Mouse (Mus musculus) forebrain, embryonic 10.5 days (tissue): ENCODE results near the gene Rwdd4a. TPM values are rescaled to one million over a fixed set of nuclear protein-coding genes. Genes with fewer than 3 reads are reported as not detected.

ENCODE experiments used
- microRNA-seq: library from miRNA; unstranded; fragments of <30 nt; microRNA quantifications from one replicate; pipeline ENCODE4, GENCODE M21; 2017
- polyA plus RNA-seq: library from polyadenylated mRNA; unstranded; fragments of >200 nt; fragmentation: Nextera tagmentation; extraction: Ambion mirVana; gene quantifications from 2 replicates; pipeline ENCODE4 v1.2.1, GENCODE M21; 2016

Rwdd4a gene
- polyA plus RNA-seq, 1 experiment from 2014 or later: 54.0 TPM

Small RNA genes lying within 50 kb of the gene (microRNA-seq; reads per million reads assigned to microRNA genes)
- not detected for gene Gm27409

Other genes with a start within 250 kb of the Rwdd4a start
- gene Stox2, start 87.3 kb upstream of the Rwdd4a start, polyA plus RNA-seq: 20.0 and 25.1 TPM in 2 replicates
- 35.5 and 36.0 TPM in 2 replicates for gene Trappc11, start 194 bp upstream of the Rwdd4a start, polyA plus RNA-seq
- 10.9 and 13.5 TPM in 2 replicates for gene Ing2, start 141.9 kb downstream of the Rwdd4a start, polyA plus RNA-seq
- gene Cdkn2aip, start 180.3 kb downstream of the Rwdd4a start, polyA plus RNA-seq: 34.8 and 37.3 TPM in 2 replicates